30 mouse cellular contexts compared by ENCODE assay signal in the genomic region with DNA sequence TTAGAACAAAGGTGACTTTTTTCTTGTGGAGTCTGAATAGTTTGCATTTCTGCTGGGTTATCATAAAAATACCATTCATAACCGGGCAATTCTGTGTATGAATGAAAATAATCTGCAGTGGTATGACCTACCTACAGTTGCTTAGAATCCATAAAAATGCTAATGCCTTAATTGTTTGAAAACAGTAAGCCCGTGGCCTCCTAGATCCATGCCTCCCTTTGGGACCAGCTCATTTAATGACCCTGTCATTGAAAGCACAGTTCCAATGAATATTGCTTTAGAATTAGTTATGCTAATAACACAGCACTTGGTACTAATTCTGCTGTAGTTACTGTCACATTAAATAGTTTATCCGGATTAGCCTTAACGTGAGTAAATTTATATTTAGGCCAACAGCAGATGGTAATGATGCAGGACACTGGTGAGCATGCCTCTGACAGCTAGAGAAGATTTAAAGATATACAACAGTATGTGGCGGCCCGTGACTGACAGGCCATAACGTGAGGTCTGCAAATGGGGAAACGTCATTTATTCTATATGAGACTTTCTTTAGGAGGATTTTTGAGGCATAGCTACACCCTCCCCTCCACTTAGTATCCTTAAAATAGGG.
DNase-seq lines count a peak whose midpoint lies in the region; ATAC-seq and TF ChIP-seq lines count a peak whose summit lies in the region.
"Had no signal": no experiment of that assay in that cellular context is flagged by ENCODE, and none has a peak within 500 bp of the region (broad histone marks: within the 10 kb centered on the region; RNA-seq: fewer than 3 reads in every experiment).

No protein-coding gene starts in this region.

- no peak for DNase-seq in hindbrain, postnatal 0 days (ENCODE audit: low spot score)
- no peak for DNase-seq in midbrain, postnatal 0 days (ENCODE audit: low spot score)
- peak; percentile 70 for DNase-seq in retina, adult 2 months (ENCODE audit: low read depth, low spot score)
- no peak for DNase-seq in retina, embryonic 14.5 days (ENCODE audit: low spot score)
- no peak for DNase-seq in gastrocnemius, postnatal 4 days (ENCODE audit: low spot score in 2 of 2)
- DNase-seq: adrenal gland, postnatal 10 days; adrenal gland, postnatal 36 days; B cell, adult 2 months; cerebellum, adult 11 months; cerebellum, adult 2 months; cerebellum, adult 9-11 months; cerebellum, postnatal 25 days; forebrain, postnatal 0 days; gastrocnemius, adult 2 months; gastrocnemius, postnatal 14 days; heart, adult 18-20 months; heart, postnatal 10 days; heart, postnatal 36 days had no signal

- peak; percentile 58 for ATAC-seq in hindbrain, embryonic 12.5 days (ENCODE audit: low FRiP score)
- ATAC-seq in hindbrain, postnatal 0 days, result no peak
- ATAC-seq in midbrain, embryonic 12.5 days (ENCODE audit: low FRiP score, low read depth), result peak; percentile 63
- no peak for ATAC-seq in midbrain, postnatal 0 days (ENCODE audit: low FRiP score)
- ATAC-seq: forebrain, embryonic 14.5 days; forebrain, postnatal 0 days; inflammation-experienced regulatory T-cells, adult 6 months; Patski had no signal

- H3K4me1 ChIP-seq in hindbrain, embryonic 12.5 days, result no peaks in the 10 kb centered on the region
- no peaks in the 10 kb centered on the region for H3K4me1 ChIP-seq in hindbrain, postnatal 0 days (ENCODE audit: insufficient read depth, low read length)
- H3K4me1 ChIP-seq in midbrain, embryonic 12.5 days, result peaks cover 10% of the 10 kb centered on the region; the same call in 1 of the 2 replicates
- no peaks in the 10 kb centered on the region for H3K4me1 ChIP-seq in midbrain, postnatal 0 days (ENCODE audit: insufficient read depth, low read length)
- H3K4me1 ChIP-seq: embryonic facial prominence, embryonic 12.5 days; embryonic facial prominence, embryonic 15.5 days; heart, embryonic 12.5 days; heart, embryonic 15.5 days; hindbrain, embryonic 15.5 days had no signal

- no peak overlapping the region for H3K4me2 ChIP-seq in hindbrain, embryonic 12.5 days (replicated peaks)
- no peak overlapping the region for H3K4me2 ChIP-seq in hindbrain, postnatal 0 days (ENCODE audit: low read depth, low read length)
- H3K4me2 ChIP-seq in midbrain, embryonic 12.5 days (replicated peaks), result no peak overlapping the region
- no peak overlapping the region for H3K4me2 ChIP-seq in midbrain, postnatal 0 days (ENCODE audit: low read depth, low read length, poor library complexity, severe bottlenecking)
- H3K4me2 ChIP-seq: embryonic facial prominence, embryonic 12.5 days; embryonic facial prominence, embryonic 15.5 days; heart, embryonic 12.5 days; heart, embryonic 15.5 days; hindbrain, embryonic 15.5 days had no signal

- no peak overlapping the region for H3K27ac ChIP-seq in hindbrain, embryonic 12.5 days
- no peak overlapping the region for H3K27ac ChIP-seq in hindbrain, postnatal 0 days
- no peak overlapping the region for H3K27ac ChIP-seq in midbrain, embryonic 12.5 days (replicated peaks)
- no peak overlapping the region for H3K27ac ChIP-seq in midbrain, postnatal 0 days (ENCODE audit: low read depth, low read length)
- H3K27ac ChIP-seq: embryonic facial prominence, embryonic 12.5 days; embryonic facial prominence, embryonic 15.5 days; gastrocnemius, adult 2 months; heart, embryonic 15.5 days; hindbrain, embryonic 15.5 days had no signal

- WGBS in hindbrain, embryonic 12.5 days, result 55% methylated on average over 8 of the region's 8 CpGs
- 56% methylated on average over 8 of the region's 8 CpGs for WGBS in hindbrain, postnatal 0 days
- WGBS in midbrain, embryonic 12.5 days, result 66% methylated on average over 8 of the region's 8 CpGs
- 52% methylated on average over 8 of the region's 8 CpGs for WGBS in midbrain, postnatal 0 days

- H3K36me3 ChIP-seq in hindbrain, embryonic 12.5 days, result no peaks in the 10 kb centered on the region
- no peaks in the 10 kb centered on the region for H3K36me3 ChIP-seq in hindbrain, postnatal 0 days (ENCODE audit: insufficient read depth, low read length)
- no peaks in the 10 kb centered on the region for H3K36me3 ChIP-seq in midbrain, embryonic 12.5 days
- H3K36me3 ChIP-seq in midbrain, postnatal 0 days (ENCODE audit: insufficient read depth, low read length), result no peaks in the 10 kb centered on the region
- H3K36me3 ChIP-seq: embryonic facial prominence, embryonic 12.5 days; embryonic facial prominence, embryonic 15.5 days; G1E; heart, embryonic 12.5 days; heart, embryonic 15.5 days; hindbrain, embryonic 15.5 days had no signal

- no peak overlapping the region for H3K9ac ChIP-seq in hindbrain, embryonic 12.5 days
- no peak overlapping the region for H3K9ac ChIP-seq in hindbrain, postnatal 0 days (replicated peaks; ENCODE audit: low read length)
- H3K9ac ChIP-seq in midbrain, embryonic 12.5 days (replicated peaks), result no peak overlapping the region
- H3K9ac ChIP-seq in midbrain, postnatal 0 days (replicated peaks; ENCODE audit: low read length, poor library complexity, severe bottlenecking), result no peak overlapping the region
- H3K9ac ChIP-seq: embryonic facial prominence, embryonic 12.5 days; embryonic facial prominence, embryonic 15.5 days; forebrain, postnatal 0 days; heart, embryonic 12.5 days; heart, embryonic 15.5 days; hindbrain, embryonic 15.5 days had no signal

- no peaks in the 10 kb centered on the region for H3K9me3 ChIP-seq in hindbrain, embryonic 12.5 days (replicated peaks)
- H3K9me3 ChIP-seq in hindbrain, postnatal 0 days (ENCODE audit: low read length), result no peaks in the 10 kb centered on the region
- no peaks in the 10 kb centered on the region for H3K9me3 ChIP-seq in midbrain, embryonic 12.5 days
- H3K9me3 ChIP-seq in midbrain, postnatal 0 days (ENCODE audit: low read length), result no peaks in the 10 kb centered on the region
- H3K9me3 ChIP-seq: embryonic facial prominence, embryonic 12.5 days; embryonic facial prominence, embryonic 15.5 days; G1E; heart, embryonic 12.5 days; heart, embryonic 15.5 days; hindbrain, embryonic 15.5 days had no signal

- H3K4me3 ChIP-seq in hindbrain, embryonic 12.5 days, result no peak overlapping the region
- H3K4me3 ChIP-seq in hindbrain, postnatal 0 days (ENCODE audit: low read length), result no peak overlapping the region
- H3K4me3 ChIP-seq in midbrain, embryonic 12.5 days, result no peak overlapping the region
- no peak overlapping the region for H3K4me3 ChIP-seq in midbrain, postnatal 0 days (ENCODE audit: low read depth, low read length)
- H3K4me3 ChIP-seq: embryonic facial prominence, embryonic 12.5 days; embryonic facial prominence, embryonic 15.5 days; gastrocnemius, adult 2 months; heart, embryonic 12.5 days; heart, embryonic 15.5 days; hindbrain, embryonic 15.5 days had no signal

- no peak for TF ChIP-seq CTCF in hindbrain, postnatal 0 days (IDR thresholded peaks at IDR 0.05; ENCODE audit: low read depth)
- TF ChIP-seq CTCF in midbrain, postnatal 0 days (IDR thresholded peaks at IDR 0.05), result no peak

- H3K27me3 ChIP-seq in hindbrain, embryonic 12.5 days, result no peaks in the 10 kb centered on the region
- H3K27me3 ChIP-seq in hindbrain, postnatal 0 days (ENCODE audit: insufficient read depth, low read length), result no peaks in the 10 kb centered on the region
- H3K27me3 ChIP-seq in midbrain, embryonic 12.5 days, result no peaks in the 10 kb centered on the region
- H3K27me3 ChIP-seq in midbrain, postnatal 0 days (ENCODE audit: insufficient read depth, low read length), result no peaks in the 10 kb centered on the region
- H3K27me3 ChIP-seq: CH12.LX; embryonic facial prominence, embryonic 12.5 days; embryonic facial prominence, embryonic 15.5 days; heart, embryonic 12.5 days; heart, embryonic 15.5 days; hindbrain, embryonic 15.5 days had no signal

Comparison
In these comparisons a context has a peak if more than half of its experiments do, and no peak if none do; other contexts are left out.
1. ATAC-seq: peak in hindbrain, embryonic 12.5 days (single experiment) and midbrain, embryonic 12.5 days (single experiment); none in hindbrain, postnatal 0 days (single experiment) and midbrain, postnatal 0 days (single experiment).